Mouse (Mus musculus): ENCODE results near the gene Tvp23a.

DNA sequence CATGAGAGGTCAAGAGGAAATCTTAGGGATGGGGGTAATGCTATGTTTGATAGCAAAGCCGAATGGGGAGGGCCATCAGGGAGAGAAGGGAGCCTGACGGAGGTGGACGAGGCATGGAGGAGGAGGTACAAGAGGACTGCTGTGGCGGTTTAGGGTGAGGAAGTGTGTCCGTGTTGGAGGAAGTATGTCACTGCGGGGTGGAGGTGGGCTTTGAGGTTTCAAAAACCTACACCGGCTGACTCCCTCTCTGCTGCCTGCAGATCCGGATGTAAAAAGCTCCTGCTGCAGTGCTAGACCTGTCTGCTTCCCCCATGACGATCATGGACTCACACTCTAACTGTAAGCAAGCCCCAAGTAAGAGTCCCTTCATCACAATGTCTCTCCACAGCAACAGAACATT is 54.6 kb downstream of the Tvp23a start:
- TF ChIP-seq CTCF (IDR thresholded peaks at IDR 0.05; ENCODE audit: low read depth, low read length) (no peak), POLR2A (IDR thresholded peaks at IDR 0.05; ENCODE audit: extremely low read depth, insufficient read depth, low read length) (no peak)
